Mouse (Mus musculus) bone marrow, adult 2 months (tissue): ENCODE data around the gene Coro6.

ENCODE experiments used
- CTCF ChIP-seq: fragments of 200-500 bp; IDR thresholded peaks from 2 replicates; pipeline ENCODE4 v1.5.1; 2011; ENCODE audit warnings: low read length, control low read depth; ENCODE audit not compliant: control insufficient read depth, insufficient read depth
- POLR2A ChIP-seq: fragments of 200-500 bp; IDR thresholded peaks from 2 replicates; pipeline ENCODE4 v1.6.1; 2011; ENCODE audit warnings: low read depth, mild to moderate bottlenecking, control low read depth, low read length, borderline replicate concordance; ENCODE audit not compliant: control insufficient read depth

GRCm38 (mm10) chr11:77416212-77417000 is 45.8 kb upstream of the Coro6 start:
- TF ChIP-seq CTCF = no peak
- no peak for TF ChIP-seq POLR2A
